Mouse (Mus musculus): Measurements from ENCODE around the gene Vtcn1.

DNA sequence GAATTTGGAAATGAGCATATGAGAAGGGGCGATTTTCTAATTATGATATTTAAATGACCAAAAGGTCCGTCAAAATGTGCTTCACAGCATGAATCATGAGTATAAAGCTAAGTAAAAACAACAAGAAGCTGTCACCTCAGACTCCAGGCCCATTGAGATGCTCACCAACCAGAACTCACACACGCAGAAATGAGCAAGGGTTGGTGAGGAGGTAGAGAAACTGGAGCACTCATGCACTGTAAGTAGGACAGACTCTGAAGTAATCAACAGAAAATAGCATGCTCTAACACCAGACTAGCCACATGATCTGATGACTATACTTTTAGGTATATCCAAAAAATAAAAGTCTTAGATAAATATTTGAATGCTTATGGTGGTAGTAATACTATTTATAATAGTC, 65.1 kb downstream of the Vtcn1 start:
- TF ChIP-seq GATA1 (IDR thresholded peaks at IDR 0.05; ENCODE audit: low read length) (no peak), TAL1 (IDR thresholded peaks at IDR 0.05; ENCODE audit: low read length) (no peak)

Measured in erythroblast, embryonic 14.5 days (primary cell).